Mouse (Mus musculus) ES-CJ7 (cell line): Measurements from ENCODE around the gene Cdc45.
A peak's percentile ranks its signal among the peaks of the same experiment; 100 is the strongest.
"Not testable (repeated sequence)": the region's sequence is repeated elsewhere in the genome, so short reads cannot be mapped to it uniquely, and the experiment has no call there.

Experiments used
- DNase-seq: peaks from one replicate; pipeline ENCODE4 v3.0.0; 2011; ENCODE audit warnings: low read depth, low spot score

The Cdc45 gene

GRCm38 (mm10) chr16:18811468-18812384, at the start of gene Cdc45, which contains the start of gene Ufd1:
Cdc45 (minus strand) TSS chr16:18811987.
Ufd1 (plus strand) TSS chr16:18811779.
- DNase-seq = peak; percentile 97

GRCm38 (mm10) chr16:18860186-18860585, 48.4 kb upstream of the Cdc45 start:
- DNase-seq = no peak

- DNase-seq = peak; percentile 91
These were observed 46.8 kb upstream of the Cdc45 start for GRCm38 (mm10) chr16:18858551-18858950.

GRCm38 (mm10) chr16:18849521-18850190, 37.9 kb upstream of the Cdc45 start:
- not testable (repeated sequence) for DNase-seq

GRCm38 (mm10) chr16:18846301-18846820, 34.6 kb upstream of the Cdc45 start:
- peak; percentile 27 for DNase-seq

- DNase-seq = no peak
These were observed 26.6 kb upstream of the Cdc45 start for GRCm38 (mm10) chr16:18838346-18838745.

GRCm38 (mm10) chr16:18836468-18837208, 24.9 kb upstream of the Cdc45 start, which contains the start of the genes 2510002D24Rik and Gm28539:
2510002D24Rik (plus strand) TSS chr16:18836578.
Gm28539 (plus strand) TSS chr16:18836584.
- peak; percentile 98 for DNase-seq

- DNase-seq = no peak
These were observed 24.3 kb upstream of the Cdc45 start for GRCm38 (mm10) chr16:18836073-18836467.

- no peak for DNase-seq
These were observed 21.7 kb upstream of the Cdc45 start for GRCm38 (mm10) chr16:18833486-18833885.

GRCm38 (mm10) chr16:18829102-18829501, 17.3 kb upstream of the Cdc45 start:
- DNase-seq = no peak

- DNase-seq = no peak
These were observed 16.8 kb upstream of the Cdc45 start for GRCm38 (mm10) chr16:18828630-18829029.

GRCm38 (mm10) chr16:18822925-18823324, 11.1 kb upstream of the Cdc45 start:
- no peak for DNase-seq

GRCm38 (mm10) chr16:18822356-18822755, 10.6 kb upstream of the Cdc45 start:
- no peak for DNase-seq

GRCm38 (mm10) chr16:18812385-18812910, 661 bp upstream of the Cdc45 start:
- no peak for DNase-seq

- peak; percentile 52 for DNase-seq
These were observed 755 bp downstream of the Cdc45 start for GRCm38 (mm10) chr16:18811032-18811431.

- DNase-seq = no peak
These were observed 2.8 kb downstream of the Cdc45 start for GRCm38 (mm10) chr16:18809001-18809400.

- DNase-seq = no peak
These were observed 6.0 kb downstream of the Cdc45 start for GRCm38 (mm10) chr16:18805746-18806145.

GRCm38 (mm10) chr16:18798841-18799240, 12.9 kb downstream of the Cdc45 start:
- peak; percentile 42 for DNase-seq

GRCm38 (mm10) chr16:18798151-18798550, 13.6 kb downstream of the Cdc45 start:
- DNase-seq = no peak

- DNase-seq = no peak
These were observed 15.1 kb downstream of the Cdc45 start for GRCm38 (mm10) chr16:18796645-18797044.

- DNase-seq = no peak
These were observed 16.4 kb downstream of the Cdc45 start for GRCm38 (mm10) chr16:18795223-18795899.
